Mouse (Mus musculus) lung, postnatal 25 days (tissue): ENCODE measurements around the gene Gm10961.

ENCODE experiments used
- DNase-seq: peaks from one replicate; pipeline ENCODE4 v3.0.0; 2022; ENCODE audit warnings: low spot score

The Gm10961 gene

GRCm38 (mm10) chr3:107630682-107631522 is at the start of gene Gm10961:
Gene Gm10961, plus strand, starts transcription at chr3:107631322.
- peak; percentile 26 for DNase-seq

- no peak for DNase-seq
These were observed 48.8 kb upstream of the Gm10961 start for GRCm38 (mm10) chr3:107582130-107582874.

- DNase-seq, result no peak
These were observed 48.0 kb upstream of the Gm10961 start for GRCm38 (mm10) chr3:107582875-107583767.

- no peak for DNase-seq
These were observed 47.2 kb upstream of the Gm10961 start for GRCm38 (mm10) chr3:107583893-107584292.

DNA sequence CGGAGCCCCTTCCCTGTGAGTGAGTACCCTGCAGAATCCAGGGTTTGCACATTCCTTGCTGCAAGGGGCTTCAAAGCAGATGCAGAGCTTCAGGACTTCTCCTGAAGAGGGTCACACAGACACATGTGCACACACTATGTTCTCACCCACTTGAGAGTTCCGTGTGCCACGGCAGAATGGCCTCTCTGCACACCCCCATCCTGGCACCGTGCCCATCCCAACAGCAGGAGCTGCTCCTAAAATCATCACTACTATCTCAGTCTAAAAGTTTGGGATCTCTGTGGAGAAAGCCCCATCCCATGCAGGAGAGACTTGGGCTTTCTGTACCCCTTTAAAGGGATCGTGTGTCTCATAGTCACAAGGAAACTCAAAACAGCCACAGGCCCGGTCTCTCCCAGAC is 44.6 kb upstream of the Gm10961 start:
- DNase-seq, result no peak

DNA sequence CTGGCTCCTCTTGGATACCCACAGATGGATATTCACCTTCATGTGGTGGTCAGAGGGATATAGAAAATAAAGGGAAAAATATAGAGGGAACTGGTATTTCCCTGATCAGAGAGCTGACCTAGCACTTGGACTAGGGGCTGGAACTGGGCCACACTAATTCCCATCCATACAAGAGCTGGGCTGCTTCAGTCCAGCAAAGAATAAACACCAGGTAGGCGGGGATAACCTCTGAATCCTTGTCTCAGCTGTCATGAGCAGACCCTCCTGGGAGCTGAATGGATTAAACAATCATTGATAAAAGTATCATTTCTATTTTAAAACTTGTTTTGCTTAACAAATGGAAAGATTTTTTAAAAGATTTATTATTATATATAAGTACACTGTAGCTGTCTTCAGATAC is 39.5 kb upstream of the Gm10961 start:
- no peak for DNase-seq

DNA sequence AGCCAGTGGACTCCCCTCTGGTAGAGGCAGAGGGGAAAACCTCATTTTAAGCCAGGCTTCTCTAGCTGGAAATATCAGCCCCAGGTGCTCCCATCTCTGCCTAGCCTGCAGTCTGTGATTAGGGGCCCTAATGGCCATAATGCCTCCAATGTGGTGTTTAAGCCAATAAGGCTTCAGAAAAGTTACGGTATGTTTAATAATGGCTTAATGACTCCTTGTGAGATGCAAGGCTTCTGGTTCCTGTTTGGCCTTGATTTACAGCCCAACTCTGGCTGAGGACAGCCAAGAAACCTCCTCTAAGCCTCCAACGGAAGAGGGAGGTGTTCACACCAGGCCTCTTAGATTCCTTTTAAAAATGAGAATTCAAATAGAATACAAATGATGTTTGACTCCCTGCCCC is 37.5 kb upstream of the Gm10961 start:
- no peak for DNase-seq

- no peak for DNase-seq
These were observed 36.4 kb upstream of the Gm10961 start, which contains the start of gene Alx3 for GRCm38 (mm10) chr3:107594662-107595263. Gene Alx3, plus strand, starts transcription at chr3:107595031.

DNA sequence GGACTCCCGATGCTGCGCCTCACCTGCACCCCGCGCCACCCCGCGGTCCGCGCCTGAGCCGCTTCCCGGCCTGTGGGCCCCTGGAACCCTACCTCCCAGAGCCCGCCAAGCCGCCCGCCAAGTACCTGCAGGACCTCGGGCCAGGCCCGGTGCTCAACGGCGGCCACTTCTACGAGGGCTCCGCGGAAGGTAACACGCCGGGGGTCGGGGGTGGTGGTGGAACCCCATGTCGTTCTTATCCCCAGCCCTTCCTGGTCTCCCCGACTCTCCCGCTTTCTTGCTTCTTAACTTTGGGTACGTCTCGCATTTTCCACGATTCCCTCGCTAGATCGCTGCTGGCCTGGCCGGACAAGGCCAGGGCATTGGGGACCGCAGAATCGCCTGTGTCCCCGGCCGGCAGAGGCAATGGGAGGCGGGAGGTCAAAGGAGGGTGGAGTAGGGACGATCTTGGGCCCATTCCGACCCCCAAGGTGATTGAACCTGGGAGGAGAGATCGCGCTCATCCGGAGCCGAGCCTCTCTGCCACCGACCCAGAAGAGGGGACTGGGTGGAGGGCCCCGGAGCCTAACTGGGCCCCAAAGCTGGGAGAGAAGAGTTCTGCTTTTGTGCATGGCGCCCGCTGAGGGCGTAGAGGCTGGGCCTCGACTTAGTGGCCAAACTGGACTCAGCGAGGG is 35.7 kb upstream of the Gm10961 start:
- no peak for DNase-seq

GRCm38 (mm10) chr3:107595938-107596461 is 35.1 kb upstream of the Gm10961 start:
- DNase-seq, result no peak

DNA sequence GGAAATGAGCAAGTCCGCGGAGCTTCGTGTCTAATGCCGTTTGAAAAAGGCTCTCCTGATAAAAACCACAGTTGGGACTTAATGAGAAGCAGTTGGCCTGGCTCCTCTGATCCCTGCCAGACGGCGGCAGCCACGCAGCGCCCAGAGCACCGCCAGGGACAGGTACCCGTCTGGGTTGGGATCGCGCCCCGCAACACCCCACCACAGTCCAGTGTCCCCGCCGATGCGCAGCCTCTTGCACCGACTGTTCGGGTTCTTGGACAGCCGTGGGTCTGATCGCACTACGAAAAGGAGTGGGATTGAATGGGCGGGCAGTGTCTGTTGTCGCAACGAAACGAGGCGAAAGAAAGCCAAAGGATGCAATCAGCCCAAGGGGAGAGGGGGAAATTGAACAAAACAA is 34.6 kb upstream of the Gm10961 start:
- no peak for DNase-seq

DNA sequence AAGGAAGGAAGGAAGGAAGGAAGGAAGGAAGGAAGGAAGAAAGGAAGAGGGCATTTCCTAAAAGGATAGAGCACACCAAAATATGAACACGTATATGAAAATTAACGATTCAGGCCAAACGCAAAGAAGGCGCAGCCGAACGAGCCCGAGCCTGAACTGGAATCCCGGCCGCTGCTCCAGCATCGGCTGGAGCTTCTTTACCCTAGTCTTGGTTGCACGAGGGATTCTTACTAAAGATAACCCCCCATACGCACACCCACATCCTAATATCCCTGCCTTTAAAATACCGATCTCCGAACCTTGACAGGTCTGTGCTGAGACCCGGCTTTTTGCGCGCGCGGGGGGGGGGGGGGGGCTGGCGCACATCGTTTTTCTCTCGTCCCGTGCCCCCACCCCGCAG is 34.0 kb upstream of the Gm10961 start:
- DNase-seq, result no peak

- no peak for DNase-seq
These were observed 33.3 kb upstream of the Gm10961 start for GRCm38 (mm10) chr3:107597586-107598389.

DNA sequence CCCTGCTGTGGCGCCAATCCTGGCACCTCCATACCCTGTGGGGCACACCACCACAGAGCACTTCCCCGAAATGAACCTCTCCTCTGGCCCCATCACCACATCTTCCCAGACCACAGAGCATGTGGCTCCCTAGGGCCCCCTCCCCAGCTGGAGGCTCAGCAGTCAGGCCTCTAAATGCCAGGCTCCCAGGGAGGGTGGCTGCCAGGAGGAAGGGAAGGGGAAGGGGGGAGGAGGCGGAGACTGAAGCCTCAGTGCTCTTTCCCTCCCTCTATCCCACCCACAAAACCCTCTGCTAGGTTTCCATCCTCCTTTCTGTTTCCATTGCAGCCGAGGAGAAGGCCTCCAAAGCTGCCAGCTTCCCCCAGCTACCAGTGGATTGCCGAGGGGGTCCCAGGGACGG is 31.0 kb upstream of the Gm10961 start:
- no peak for DNase-seq

DNA sequence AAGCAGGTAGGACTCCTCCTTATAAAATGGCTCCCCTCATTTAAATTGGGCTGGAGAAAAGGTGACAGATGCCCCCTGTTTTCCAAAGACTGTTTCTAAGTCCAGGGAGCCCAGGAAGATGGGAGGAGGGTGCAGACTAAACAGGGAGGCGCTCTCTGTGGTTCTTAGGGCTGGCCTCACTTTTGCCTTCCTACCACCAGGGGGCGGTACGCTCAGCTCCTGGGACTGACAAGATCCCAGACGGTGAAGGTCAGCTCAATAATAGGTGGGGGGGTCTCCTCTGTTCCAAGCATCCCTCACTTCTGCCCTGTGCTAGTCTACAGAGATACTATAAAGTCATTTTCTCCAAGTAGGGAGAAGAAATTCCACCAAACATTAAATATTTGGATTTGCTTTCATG is 25.8 kb upstream of the Gm10961 start:
- DNase-seq, result peak; percentile 36

GRCm38 (mm10) chr3:107607221-107607620 is 23.9 kb upstream of the Gm10961 start:
- no peak for DNase-seq

DNA sequence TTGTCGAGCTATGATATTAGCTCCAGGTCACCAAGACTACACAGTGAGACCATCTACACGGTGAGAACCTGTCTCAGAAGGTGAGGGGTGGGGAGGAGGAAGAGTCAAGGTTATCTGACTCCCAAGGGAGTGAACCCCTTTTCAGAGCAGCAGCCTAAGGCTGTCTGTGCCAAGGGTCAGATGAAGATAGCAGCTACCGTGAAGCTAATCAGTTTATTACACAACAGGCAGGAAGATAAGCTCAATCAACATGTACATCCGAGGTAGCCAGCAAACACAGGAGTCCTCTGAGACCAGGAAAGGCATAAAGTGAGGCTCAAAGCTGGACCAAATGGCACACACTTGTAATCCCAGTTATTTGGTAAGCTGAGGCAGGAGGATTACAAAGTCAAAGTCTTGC is 22.3 kb upstream of the Gm10961 start:
- DNase-seq, result no peak

- no peak for DNase-seq
These were observed 21.7 kb upstream of the Gm10961 start for GRCm38 (mm10) chr3:107609376-107609775.

- no peak for DNase-seq
These were observed 19.7 kb upstream of the Gm10961 start for GRCm38 (mm10) chr3:107611394-107611793.

DNA sequence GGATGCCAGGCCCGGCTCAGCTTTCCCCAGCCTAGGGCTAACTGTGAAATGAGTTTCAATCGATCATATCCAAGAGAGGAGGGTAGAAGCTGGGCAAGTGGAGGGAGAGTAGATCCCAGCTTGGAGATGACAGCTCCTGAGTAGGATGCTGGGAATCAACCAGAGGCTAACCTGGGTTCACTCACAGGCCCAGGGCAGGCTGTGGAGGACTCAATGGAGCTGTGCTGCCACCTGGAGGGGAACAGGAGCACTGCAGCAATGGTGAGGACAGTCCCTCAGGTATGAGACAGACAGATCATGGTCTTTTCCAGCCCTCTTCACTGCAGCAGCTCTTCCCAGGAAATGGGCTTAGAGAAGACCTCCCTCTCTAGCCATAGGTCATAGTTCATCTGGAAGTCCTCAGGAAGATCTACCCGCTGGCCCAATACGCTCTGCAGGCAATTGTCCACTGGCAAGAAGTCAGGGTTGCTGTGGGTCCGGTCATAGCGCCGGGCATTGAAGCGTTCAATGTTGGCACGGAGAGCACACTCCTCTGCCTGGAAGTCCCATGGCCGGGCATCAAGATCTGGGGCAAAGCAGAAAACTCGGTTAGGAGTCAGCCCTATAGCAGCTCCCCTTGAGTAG is 18.1 kb upstream of the Gm10961 start:
- DNase-seq, result peak; percentile 34
